Mouse (Mus musculus) cerebellum, adult 11-12 months (tissue): ENCODE measurements around the gene Plch1.

ENCODE experiments used
- DNase-seq: peaks from one replicate; pipeline ENCODE4 v3.0.0; 2022

Plch1 gene

DNA sequence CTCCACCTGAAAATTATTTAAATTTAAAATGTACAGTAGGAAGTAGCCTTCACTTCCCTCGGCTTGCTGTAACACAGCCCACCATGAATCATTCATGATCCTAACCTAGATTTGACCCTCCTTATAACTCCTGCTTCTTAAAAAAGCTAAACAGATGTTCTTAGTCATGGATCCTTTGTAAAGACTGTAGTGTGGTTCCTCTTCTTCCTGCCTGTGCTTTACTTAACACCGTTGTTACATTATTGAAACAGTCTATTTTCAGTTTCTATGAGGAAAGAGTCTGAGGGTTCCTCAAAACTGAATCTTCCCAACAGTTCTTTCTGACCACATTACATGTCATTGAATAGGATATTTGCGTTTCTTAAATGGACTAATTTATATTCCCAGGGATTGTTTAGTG, 234.0 kb downstream of the Plch1 start:
- DNase-seq: no peak

DNA sequence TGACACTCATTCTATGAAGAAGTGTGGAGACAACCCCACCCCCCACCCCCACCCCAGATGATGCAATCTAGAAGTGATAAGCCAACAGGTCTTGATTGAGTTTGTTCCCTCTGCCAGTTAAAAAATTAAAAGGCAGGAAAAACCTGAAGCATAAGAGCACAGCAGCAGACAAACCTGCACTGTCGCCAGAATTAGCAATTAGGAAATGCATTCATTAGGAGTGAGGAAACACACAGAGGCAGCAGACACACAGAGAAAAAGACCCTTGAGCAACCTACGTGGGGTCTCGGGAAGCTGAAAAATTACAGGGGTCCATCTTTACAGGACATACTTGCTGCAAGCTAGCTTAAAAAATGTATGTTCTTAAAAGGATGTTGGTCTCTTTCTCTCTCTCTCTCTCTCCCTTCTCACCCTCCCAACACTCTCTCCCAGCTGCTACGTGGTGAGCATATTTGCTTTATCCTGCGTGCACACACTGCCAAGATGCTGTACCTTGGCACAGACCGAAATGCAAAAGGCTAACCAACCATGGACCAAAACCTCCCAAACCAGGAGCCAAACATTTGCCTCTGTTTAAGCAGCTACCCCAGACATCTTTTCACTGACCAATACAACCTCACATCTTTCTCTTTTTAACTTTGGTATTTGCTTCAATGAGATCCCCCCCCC, 234.6 kb downstream of the Plch1 start:
- no peak for DNase-seq
